Mouse (Mus musculus): Measurements from ENCODE around the gene Cacna1c. TPM values are rescaled to one million over a fixed set of nuclear protein-coding genes. Genes with fewer than 3 reads are reported as not detected.

The Cacna1c gene
- polyA plus RNA-seq, 1 experiment from 2014 or later = 7.1 TPM

- 24% methylated on average over 8 of the region's 8 CpGs for WGBS
- 0 out of 2 replicates have a peak overlapping the region, but pooled peaks have one; percentile 3 for H3K4me2 ChIP-seq (ENCODE audit: low read length)
- H3K9me3 ChIP-seq (ENCODE audit: control insufficient read depth, low read length) = no peaks in the 10 kb centered on the region
- H3K4me3 ChIP-seq (replicated peaks; ENCODE audit: low read depth, low read length) = no peak overlapping the region
- H3K4me1 ChIP-seq (ENCODE audit: control insufficient read depth, insufficient read depth, low read length) = peaks cover 12% of the 10 kb centered on the region
- H3K27ac ChIP-seq (replicated peaks; ENCODE audit: low read depth, low read length) = peak overlapping the region; percentile 32; the same call in 1 of the 2 replicates
- no peaks in the 10 kb centered on the region for H3K27me3 ChIP-seq (ENCODE audit: control insufficient read depth, insufficient read depth, low read length)
- H3K9ac ChIP-seq (replicated peaks; ENCODE audit: low read length) = no peak overlapping the region
- H3K36me3 ChIP-seq (ENCODE audit: control insufficient read depth, insufficient read depth, low read length) = peaks cover 30% of the 10 kb centered on the region
- DNase-seq = no peak
- peak; percentile 17; the same call in 1 of the 2 replicates for ATAC-seq (ENCODE audit: low FRiP score, low TSS enrichment)
These were observed 3.2 kb upstream of the Cacna1c start for GRCm38 (mm10) chr6:119199274-119199879.

- Histone ChIP-seq H3K27ac (replicated peaks; ENCODE audit: low read depth, low read length) (peak overlapping the region; percentile 32), H3K9me3 (ENCODE audit: control insufficient read depth, low read length) (no peaks in the 10 kb centered on the region), H3K4me3 (replicated peaks; ENCODE audit: low read depth, low read length) (no peak overlapping the region), H3K4me2 (ENCODE audit: low read length) (no peak overlapping the region), H3K36me3 (ENCODE audit: control insufficient read depth, insufficient read depth, low read length) (peaks cover 32% of the 10 kb centered on the region), H3K9ac (replicated peaks; ENCODE audit: low read length) (0 out of 2 replicates have a peak overlapping the region, but pooled peaks have one; percentile 20), H3K27me3 (ENCODE audit: control insufficient read depth, insufficient read depth, low read length) (no peaks in the 10 kb centered on the region), H3K4me1 (ENCODE audit: control insufficient read depth, insufficient read depth, low read length) (peaks cover 12% of the 10 kb centered on the region)
- ATAC-seq (ENCODE audit: low FRiP score, low TSS enrichment) (peak; percentile 60; the same call in 1 of the 2 replicates), DNase-seq (peak; percentile 53)
- 19% methylated on average over 15 of the region's 15 CpGs for WGBS
These were observed 2.5 kb upstream of the Cacna1c start for GRCm38 (mm10) chr6:119198534-119199273.

GRCm38 (mm10) chr6:119194601-119195000, 1.6 kb downstream of the Cacna1c start:
- H3K27me3 ChIP-seq (ENCODE audit: control insufficient read depth, insufficient read depth, low read length) = no peaks in the 10 kb centered on the region
- peaks cover 47% of the 10 kb centered on the region for H3K36me3 ChIP-seq (ENCODE audit: control insufficient read depth, insufficient read depth, low read length)
- H3K4me2 ChIP-seq (ENCODE audit: low read length) = no peak overlapping the region
- no peak overlapping the region for H3K4me3 ChIP-seq (replicated peaks; ENCODE audit: low read depth, low read length)
- ATAC-seq (ENCODE audit: low FRiP score, low TSS enrichment) (no peak), DNase-seq (no peak)
- no peak overlapping the region for H3K9ac ChIP-seq (replicated peaks; ENCODE audit: low read length)
- H3K4me1 ChIP-seq (ENCODE audit: control insufficient read depth, insufficient read depth, low read length) = peaks cover 12% of the 10 kb centered on the region
- WGBS = 95% methylated on average over 7 of the region's 7 CpGs
- no peak overlapping the region for H3K27ac ChIP-seq (replicated peaks; ENCODE audit: low read depth, low read length)
- no peaks in the 10 kb centered on the region for H3K9me3 ChIP-seq (ENCODE audit: control insufficient read depth, low read length)

GRCm38 (mm10) chr6:119194161-119194560, 2.1 kb downstream of the Cacna1c start:
- H3K36me3 ChIP-seq (ENCODE audit: control insufficient read depth, insufficient read depth, low read length) = peaks cover 51% of the 10 kb centered on the region
- no peaks in the 10 kb centered on the region for H3K27me3 ChIP-seq (ENCODE audit: control insufficient read depth, insufficient read depth, low read length)
- DNase-seq = no peak
- peaks cover 9% of the 10 kb centered on the region for H3K4me1 ChIP-seq (ENCODE audit: control insufficient read depth, insufficient read depth, low read length)
- no peak overlapping the region for H3K4me2 ChIP-seq (ENCODE audit: low read length)
- WGBS = 91% methylated on average over 9 of the region's 9 CpGs
- H3K27ac ChIP-seq (replicated peaks; ENCODE audit: low read depth, low read length) = no peak overlapping the region
- no peak for ATAC-seq (ENCODE audit: low FRiP score, low TSS enrichment)
- H3K4me3 ChIP-seq (replicated peaks; ENCODE audit: low read depth, low read length) = no peak overlapping the region
- H3K9me3 ChIP-seq (ENCODE audit: control insufficient read depth, low read length) = no peaks in the 10 kb centered on the region
- H3K9ac ChIP-seq (replicated peaks; ENCODE audit: low read length) = no peak overlapping the region

GRCm38 (mm10) chr6:119193571-119194154, 2.6 kb downstream of the Cacna1c start:
- Histone ChIP-seq H3K36me3 (ENCODE audit: control insufficient read depth, insufficient read depth, low read length) (peaks cover 56% of the 10 kb centered on the region), H3K27ac (replicated peaks; ENCODE audit: low read depth, low read length) (no peak overlapping the region), H3K4me3 (replicated peaks; ENCODE audit: low read depth, low read length) (no peak overlapping the region), H3K4me1 (ENCODE audit: control insufficient read depth, insufficient read depth, low read length) (peaks cover 4% of the 10 kb centered on the region), H3K27me3 (ENCODE audit: control insufficient read depth, insufficient read depth, low read length) (no peaks in the 10 kb centered on the region), H3K4me2 (ENCODE audit: low read length) (no peak overlapping the region), H3K9ac (replicated peaks; ENCODE audit: low read length) (no peak overlapping the region), H3K9me3 (ENCODE audit: control insufficient read depth, low read length) (no peaks in the 10 kb centered on the region)
- WGBS = 94% methylated on average over 15 of the region's 15 CpGs
- ATAC-seq (ENCODE audit: low FRiP score, low TSS enrichment) (no peak), DNase-seq (no peak)

- H3K4me3 ChIP-seq (replicated peaks; ENCODE audit: low read depth, low read length) = no peak overlapping the region
- no peak for DNase-seq
- H3K36me3 ChIP-seq (ENCODE audit: control insufficient read depth, insufficient read depth, low read length) = peaks cover 56% of the 10 kb centered on the region
- no peaks in the 10 kb centered on the region for H3K9me3 ChIP-seq (ENCODE audit: control insufficient read depth, low read length)
- no peaks in the 10 kb centered on the region for H3K27me3 ChIP-seq (ENCODE audit: control insufficient read depth, insufficient read depth, low read length)
- ATAC-seq (ENCODE audit: low FRiP score, low TSS enrichment) = no peak
- H3K9ac ChIP-seq (replicated peaks; ENCODE audit: low read length) = no peak overlapping the region
- H3K4me2 ChIP-seq (ENCODE audit: low read length) = no peak overlapping the region
- no peak overlapping the region for H3K27ac ChIP-seq (replicated peaks; ENCODE audit: low read depth, low read length)
- 96% methylated on average over 4 of the region's 4 CpGs for WGBS
- H3K4me1 ChIP-seq (ENCODE audit: control insufficient read depth, insufficient read depth, low read length) = no peaks in the 10 kb centered on the region
These were observed 4.7 kb downstream of the Cacna1c start for GRCm38 (mm10) chr6:119191478-119191877.

GRCm38 (mm10) chr6:119187631-119188030, 8.6 kb downstream of the Cacna1c start:
- DNase-seq = peak; percentile 31
- Histone ChIP-seq H3K4me3 (replicated peaks; ENCODE audit: low read depth, low read length) (no peak overlapping the region), H3K4me1 (ENCODE audit: control insufficient read depth, insufficient read depth, low read length) (no peaks in the 10 kb centered on the region), H3K9me3 (ENCODE audit: control insufficient read depth, low read length) (no peaks in the 10 kb centered on the region), H3K36me3 (ENCODE audit: control insufficient read depth, insufficient read depth, low read length) (peaks cover 47% of the 10 kb centered on the region), H3K27me3 (ENCODE audit: control insufficient read depth, insufficient read depth, low read length) (no peaks in the 10 kb centered on the region), H3K9ac (replicated peaks; ENCODE audit: low read length) (no peak overlapping the region), H3K27ac (replicated peaks; ENCODE audit: low read depth, low read length) (no peak overlapping the region), H3K4me2 (ENCODE audit: low read length) (no peak overlapping the region)
- WGBS = 72% methylated on average over 6 of the region's 6 CpGs
- no peak for ATAC-seq (ENCODE audit: low FRiP score, low TSS enrichment)

GRCm38 (mm10) chr6:119186658-119187057, 9.6 kb downstream of the Cacna1c start:
- Histone ChIP-seq H3K4me1 (ENCODE audit: control insufficient read depth, insufficient read depth, low read length) (no peaks in the 10 kb centered on the region), H3K27me3 (ENCODE audit: control insufficient read depth, insufficient read depth, low read length) (no peaks in the 10 kb centered on the region), H3K36me3 (ENCODE audit: control insufficient read depth, insufficient read depth, low read length) (peaks cover 42% of the 10 kb centered on the region), H3K4me3 (replicated peaks; ENCODE audit: low read depth, low read length) (no peak overlapping the region), H3K9me3 (ENCODE audit: control insufficient read depth, low read length) (no peaks in the 10 kb centered on the region), H3K4me2 (ENCODE audit: low read length) (no peak overlapping the region), H3K27ac (replicated peaks; ENCODE audit: low read depth, low read length) (no peak overlapping the region), H3K9ac (replicated peaks; ENCODE audit: low read length) (no peak overlapping the region)
- peak; percentile 67 for DNase-seq
- 61% methylated on average over 8 of the region's 8 CpGs for WGBS
- ATAC-seq (ENCODE audit: low FRiP score, low TSS enrichment) = no peak

All from midbrain, embryonic 14.5 days (tissue).